Mouse (Mus musculus) erythroblast, adult 5-6 weeks (primary cell): Measurements from ENCODE around the gene Alox8. TPM values are rescaled to one million over a fixed set of nuclear protein-coding genes. Genes with fewer than 3 reads are reported as not detected.
A peak's percentile ranks its signal among the peaks of the same experiment; 100 is the strongest.

Source experiments
- ATAC-seq: replicated peaks from 2 replicates; pipeline ENCODE4 v1.8.0; 2016; ENCODE audit warnings: moderate number of reproducible peaks, mild to moderate bottlenecking, moderate TSS enrichment, inconsistent platforms; ENCODE audit not compliant: poor library complexity, low FRiP score, severe bottlenecking
- total RNA-seq, 2 experiments: library from RNA; stranded (forward) in 1 of 2; stranded (reverse) in 1 of 2; fragments of 150-400 nt in 1 of 2; fragments of 200-764, 138-1000 nt in 1 of 2; gene quantifications; 2 replicates each; pipeline versions ENCODE4 v1.2.3 to v1.2.4; 2015 to 2017; ENCODE audit warnings: low replicate concordance in 2 of 2

Alox8 gene
- total RNA-seq (2015; ENCODE audit: low replicate concordance) (not detected in 2 replicates), total RNA-seq (2017; ENCODE audit: low replicate concordance) (0.34 TPM in 1 of 2 replicates, not detected in the other)

- no peak for ATAC-seq
Measured at GRCm38 (mm10) chr11:69197743-69198142, at the start of gene Alox8. Alox8 (minus strand) TSS chr11:69197843.

- ATAC-seq: no peak
Measured at GRCm38 (mm10) chr11:69245643-69246042, 48.0 kb upstream of the Alox8 start.

- ATAC-seq: no peak
Measured at GRCm38 (mm10) chr11:69244911-69245310, 47.3 kb upstream of the Alox8 start.

- no peak for ATAC-seq
Measured at GRCm38 (mm10) chr11:69236926-69237260, 39.2 kb upstream of the Alox8 start, which contains the start of gene Gucy2e. Gucy2e (minus strand) TSS chr11:69237036.

- ATAC-seq: no peak
Measured at GRCm38 (mm10) chr11:69236061-69236925, 38.6 kb upstream of the Alox8 start.

GRCm38 (mm10) chr11:69235285-69236060 is 37.8 kb upstream of the Alox8 start:
- peak; percentile 92 for ATAC-seq

GRCm38 (mm10) chr11:69233141-69233540 is 35.5 kb upstream of the Alox8 start:
- no peak for ATAC-seq

- ATAC-seq: no peak
Measured at GRCm38 (mm10) chr11:69230420-69230819, 32.8 kb upstream of the Alox8 start.

- ATAC-seq: no peak
Measured at GRCm38 (mm10) chr11:69225715-69226114, 28.1 kb upstream of the Alox8 start.

- no peak for ATAC-seq
Measured at GRCm38 (mm10) chr11:69223101-69223500, 25.5 kb upstream of the Alox8 start.

GRCm38 (mm10) chr11:69221070-69221469 is 23.4 kb upstream of the Alox8 start:
- no peak for ATAC-seq

- no peak for ATAC-seq
Measured at GRCm38 (mm10) chr11:69218661-69219060, 21.0 kb upstream of the Alox8 start.

GRCm38 (mm10) chr11:69217411-69217810 is 19.8 kb upstream of the Alox8 start:
- no peak for ATAC-seq

- ATAC-seq: no peak
Measured at GRCm38 (mm10) chr11:69211431-69211830, 13.8 kb upstream of the Alox8 start.

- no peak for ATAC-seq
Measured at GRCm38 (mm10) chr11:69202469-69203230, 5.0 kb upstream of the Alox8 start.

GRCm38 (mm10) chr11:69200231-69200630 is 2.6 kb upstream of the Alox8 start:
- no peak for ATAC-seq

GRCm38 (mm10) chr11:69199251-69199650 is 1.6 kb upstream of the Alox8 start:
- no peak for ATAC-seq

GRCm38 (mm10) chr11:69197194-69197593 is 449 bp downstream of the Alox8 start:
- no peak for ATAC-seq

GRCm38 (mm10) chr11:69196766-69197165 is 877 bp downstream of the Alox8 start:
- ATAC-seq: no peak

GRCm38 (mm10) chr11:69192840-69193239 is 4.8 kb downstream of the Alox8 start:
- ATAC-seq: no peak; the same call in 1 of the 2 replicates
